Mouse (Mus musculus): ENCODE results near the gene Gm49369. TPM values are rescaled to one million over a fixed set of nuclear protein-coding genes. Genes with fewer than 3 reads are reported as not detected.

Gm49369 gene
- total and polyA plus RNA-seq, 3 experiments: 5.2 to 8.4 TPM; not detected in 1

DNA sequence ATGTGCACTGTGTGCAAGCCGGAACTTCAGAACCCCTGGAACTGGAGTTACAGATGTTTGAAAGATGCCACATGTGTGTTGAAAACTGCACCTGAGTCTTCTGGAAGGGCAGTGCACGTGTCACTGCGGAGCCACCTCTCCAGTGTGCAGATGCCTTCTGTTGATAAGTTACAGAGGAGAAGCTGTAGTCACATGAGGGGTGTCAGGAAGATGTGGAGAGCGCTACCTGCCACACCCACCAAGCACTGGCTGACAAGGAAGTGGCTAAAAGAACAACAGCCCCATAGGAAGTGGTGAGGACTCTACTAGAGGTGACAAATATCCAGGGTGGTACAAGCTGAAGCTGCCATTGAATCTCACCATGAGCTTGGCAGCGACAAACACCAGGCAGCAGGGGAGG, 28.6 kb downstream of the Gm49369 start:
- peaks cover 0 to 30% of the 10 kb centered on the region in 2 experiments; a peak in 2 of 4 replicates for H3K4me1 ChIP-seq (ENCODE audit: control insufficient read depth in 1 of 2, insufficient read depth in 2 of 2)
- H3K9ac ChIP-seq (ENCODE audit: insufficient read depth, low read depth): no peak overlapping the region
- no peak overlapping the region for H3K4me2 ChIP-seq (ENCODE audit: insufficient read depth, low read depth, poor library complexity, severe bottlenecking)
- H3K4me3 ChIP-seq (replicated peaks in 1 of 3; ENCODE audit: low read depth in 2 of 3, low read length in 2 of 3, poor library complexity in 1 of 3): no peak overlapping the region
- H3K36me3 ChIP-seq (replicated peaks in 1 of 2; ENCODE audit: control insufficient read depth in 1 of 2, insufficient read depth in 1 of 2, low read length in 1 of 2): no peaks in the 10 kb centered on the region
- H3K9me3 ChIP-seq (replicated peaks; ENCODE audit: low read length): no peaks in the 10 kb centered on the region
- DNase-seq (ENCODE audit: extremely low read depth): no peak
- peaks cover 12% of the 10 kb centered on the region for H3K27me3 ChIP-seq (replicated peaks)
- in situ Hi-C loops (cut with MboI; ENCODE audit: low pct_ligation_motif_present, low pct_unique_long_range_greater_than_20kb, low sequenced_read_pairs) (loop anchor here (5.0 kb wide), 1 partner anchor 33 kb away; the partner anchor contains the start of gene Ctsd), dilution Hi-C loops (cut with MboI; ENCODE audit: extremely low pct_ligation_motif_present, extremely low pct_unique_long_range_greater_than_20kb, low sequenced_read_pairs) (no loop called here)
- TF ChIP-seq HCFC1 (IDR thresholded peaks at IDR 0.05; ENCODE audit: low read depth, low read length) (no peak), ZC3H11A (IDR thresholded peaks at IDR 0.05; ENCODE audit: low read depth, low read length) (no peak), MAZ (IDR thresholded peaks at IDR 0.05; ENCODE audit: low read depth, low read length) (no peak), IRF4 (IDR thresholded peaks at IDR 0.05; ENCODE audit: low read depth, low read length) (no peak), JUND (conservative IDR thresholded peaks at IDR 0.05; ENCODE audit: low read depth, low read length) (no peak)
- H3K79me2 ChIP-seq (replicated peaks; ENCODE audit: control insufficient read depth, extremely low read depth, insufficient read depth, poor library complexity, severe bottlenecking): no peaks in the 10 kb centered on the region
- H3K27ac ChIP-seq (ENCODE audit: insufficient read depth, low read depth): no peak overlapping the region

DNA sequence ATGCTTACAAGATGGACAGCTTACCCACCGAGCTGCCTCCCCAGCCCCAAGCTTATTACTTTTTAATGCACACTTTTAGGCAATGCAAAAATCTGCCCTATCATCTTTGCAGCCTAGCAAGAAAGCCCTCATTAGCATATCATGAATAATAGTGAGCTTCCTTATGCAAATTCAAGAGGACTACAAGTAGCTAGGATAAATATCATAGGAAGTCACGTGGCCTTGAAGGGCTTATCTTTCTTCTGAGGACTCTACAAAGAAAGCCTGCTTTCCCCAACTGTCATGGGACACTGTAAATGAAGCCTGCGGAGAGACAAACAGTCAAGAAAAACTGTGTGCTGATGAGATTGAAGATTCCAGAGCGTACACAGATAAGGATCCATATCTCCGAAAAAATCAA, 30.9 kb downstream of the Gm49369 start:
- H3K4me1 ChIP-seq (ENCODE audit: control insufficient read depth in 1 of 2, insufficient read depth in 2 of 2): peaks cover 6 to 33% of the 10 kb centered on the region in 2 experiments
- no peaks in the 10 kb centered on the region for H3K9me3 ChIP-seq (replicated peaks; ENCODE audit: low read length)
- H3K36me3 ChIP-seq (replicated peaks in 1 of 2; ENCODE audit: control insufficient read depth in 1 of 2, insufficient read depth in 1 of 2, low read length in 1 of 2): no peaks in the 10 kb centered on the region
- in situ Hi-C loops (cut with MboI; ENCODE audit: low pct_ligation_motif_present, low pct_unique_long_range_greater_than_20kb, low sequenced_read_pairs): loop anchor here (5.0 kb wide), 1 partner anchor 36 kb away; the partner anchor contains the start of gene Ctsd
- H3K4me2 ChIP-seq (ENCODE audit: insufficient read depth, low read depth, poor library complexity, severe bottlenecking): no peak overlapping the region
- H3K27ac ChIP-seq (ENCODE audit: insufficient read depth, low read depth): no peak overlapping the region
- DNase-seq (ENCODE audit: extremely low read depth): no peak
- H3K4me3 ChIP-seq (replicated peaks in 1 of 3; ENCODE audit: low read depth in 2 of 3, low read length in 2 of 3, poor library complexity in 1 of 3): no peak overlapping the region
- TF ChIP-seq CHD2 (IDR thresholded peaks at IDR 0.05; ENCODE audit: low read length): no peak
- no peak for TF ChIP-seq USF1 (IDR thresholded peaks at IDR 0.05; ENCODE audit: low read depth, low read length)
- H3K9ac ChIP-seq (ENCODE audit: insufficient read depth, low read depth): no peak overlapping the region
- dilution Hi-C loops (cut with MboI; ENCODE audit: extremely low pct_ligation_motif_present, extremely low pct_unique_long_range_greater_than_20kb, low sequenced_read_pairs): no loop called here
- peaks cover 5% of the 10 kb centered on the region for H3K27me3 ChIP-seq (replicated peaks)
- no peaks in the 10 kb centered on the region for H3K79me2 ChIP-seq (replicated peaks; ENCODE audit: control insufficient read depth, extremely low read depth, insufficient read depth, poor library complexity, severe bottlenecking)

DNA sequence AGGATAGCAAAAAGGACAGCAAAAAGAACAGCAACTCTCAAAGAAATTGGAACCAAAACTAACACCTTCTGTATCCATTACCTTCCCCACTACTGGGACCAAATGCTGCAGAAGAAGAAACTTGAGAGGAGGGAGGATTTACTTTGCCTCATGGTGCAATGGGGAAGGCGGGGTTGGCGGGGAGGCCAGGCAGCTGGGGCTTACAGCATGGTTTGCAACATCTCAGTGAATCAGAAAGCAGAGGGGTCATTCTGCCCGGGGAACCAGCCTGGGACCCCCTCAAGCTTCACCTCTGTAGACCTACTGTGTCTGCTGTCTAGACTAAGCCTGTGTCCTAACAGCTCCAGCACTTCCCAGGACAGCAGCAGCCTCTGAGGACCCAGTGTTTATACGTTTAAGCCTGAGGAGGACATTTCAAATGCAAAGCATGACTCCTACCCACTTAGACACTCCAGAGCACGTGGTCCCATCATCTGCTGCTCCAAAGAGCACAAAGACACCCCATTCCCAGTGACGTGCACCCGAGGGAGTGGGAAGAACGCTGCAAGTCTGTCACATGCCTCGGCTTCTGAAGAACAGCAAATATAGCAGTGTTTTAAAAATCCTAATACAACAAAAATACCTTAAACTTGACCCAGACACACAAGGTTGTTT, 33.0 kb downstream of the Gm49369 start:
- H3K36me3 ChIP-seq (replicated peaks in 1 of 2; ENCODE audit: control insufficient read depth in 1 of 2, insufficient read depth in 1 of 2, low read length in 1 of 2): no peaks in the 10 kb centered on the region
- H3K27ac ChIP-seq (ENCODE audit: insufficient read depth, low read depth): no peak overlapping the region
- no peak overlapping the region for H3K4me2 ChIP-seq (ENCODE audit: insufficient read depth, low read depth, poor library complexity, severe bottlenecking)

More for the DNA sequence above, 33.0 kb downstream of the Gm49369 start:
- Histone ChIP-seq H3K79me2 (replicated peaks; ENCODE audit: control insufficient read depth, extremely low read depth, insufficient read depth, poor library complexity, severe bottlenecking) (no peaks in the 10 kb centered on the region), H3K9ac (ENCODE audit: insufficient read depth, low read depth) (no peak overlapping the region), H3K4me3 (replicated peaks in 1 of 3; ENCODE audit: low read depth in 2 of 3, low read length in 2 of 3, poor library complexity in 1 of 3) (no peak overlapping the region), H3K27me3 (replicated peaks) (no peaks in the 10 kb centered on the region), H3K4me1 (ENCODE audit: control insufficient read depth in 1 of 2, insufficient read depth in 2 of 2) (peaks cover 15 to 50% of the 10 kb centered on the region in 2 experiments), H3K9me3 (replicated peaks; ENCODE audit: low read length) (no peaks in the 10 kb centered on the region)
- in situ Hi-C loops (cut with MboI; ENCODE audit: low pct_ligation_motif_present, low pct_unique_long_range_greater_than_20kb, low sequenced_read_pairs): no loop called here
- dilution Hi-C loops (cut with MboI; ENCODE audit: extremely low pct_ligation_motif_present, extremely low pct_unique_long_range_greater_than_20kb, low sequenced_read_pairs): no loop called here
- TF ChIP-seq HCFC1 (IDR thresholded peaks at IDR 0.05; ENCODE audit: low read depth, low read length) (no peak), SMC3 (IDR thresholded peaks at IDR 0.05; ENCODE audit: low read depth, low read length) (no peak), SIN3A (IDR thresholded peaks at IDR 0.05; ENCODE audit: low read length) (no peak), ZKSCAN1 (IDR thresholded peaks at IDR 0.05; ENCODE audit: borderline replicate concordance, low read depth, low read length) (no peak), CHD1 (IDR thresholded peaks at IDR 0.05; ENCODE audit: low read depth, low read length) (no peak), JUN (IDR thresholded peaks at IDR 0.05; ENCODE audit: insufficient read depth, low read depth, low read length) (no peak), PAX5 (IDR thresholded peaks at IDR 0.05; ENCODE audit: low read length) (no peak), TCF12 (IDR thresholded peaks at IDR 0.05; ENCODE audit: low read depth, low read length) (no peak), TBP (conservative IDR thresholded peaks at IDR 0.05; ENCODE audit: low read depth, low read length) (no peak), CTCF (conservative IDR thresholded peaks at IDR 0.05 in 1 of 2, IDR thresholded peaks at IDR 0.05 in 1 of 2; ENCODE audit: low read depth in 2 of 2, low read length in 2 of 2) (no peak), MXI1 (IDR thresholded peaks at IDR 0.05; ENCODE audit: low read depth, low read length) (no peak), NRF1 (IDR thresholded peaks at IDR 0.05; ENCODE audit: low read depth, low read length) (no peak), POLR2A (IDR thresholded peaks at IDR 0.05; ENCODE audit: low read depth, low read length) (no peak), MAZ (IDR thresholded peaks at IDR 0.05; ENCODE audit: low read depth, low read length) (no peak), RCOR1 (conservative IDR thresholded peaks at IDR 0.05; ENCODE audit: low read depth, low read length) (no peak), ZC3H11A (IDR thresholded peaks at IDR 0.05; ENCODE audit: low read depth, low read length) (no peak), ZNF384 (IDR thresholded peaks at IDR 0.05; ENCODE audit: low read depth, low read length) (no peak), CHD2 (IDR thresholded peaks at IDR 0.05; ENCODE audit: low read length) (no peak), NELFE (IDR thresholded peaks at IDR 0.05; ENCODE audit: low read depth, low read length) (no peak), EP300 (IDR thresholded peaks at IDR 0.05; ENCODE audit: low read length) (no peak)
- DNase-seq (ENCODE audit: extremely low read depth): no peak

All from CH12.LX (cell line).